Mouse (Mus musculus): ENCODE results near the gene Hspa1l. TPM values are rescaled to one million over a fixed set of nuclear protein-coding genes. Genes with fewer than 3 reads are reported as not detected.
"Not testable (repeated sequence)": the region's sequence is repeated elsewhere in the genome, so short reads cannot be mapped to it uniquely, and the experiment has no call there.

Hspa1l gene
- total RNA-seq, 2 experiments from 2014 or later = 31.8 to 33.6 TPM

DNA sequence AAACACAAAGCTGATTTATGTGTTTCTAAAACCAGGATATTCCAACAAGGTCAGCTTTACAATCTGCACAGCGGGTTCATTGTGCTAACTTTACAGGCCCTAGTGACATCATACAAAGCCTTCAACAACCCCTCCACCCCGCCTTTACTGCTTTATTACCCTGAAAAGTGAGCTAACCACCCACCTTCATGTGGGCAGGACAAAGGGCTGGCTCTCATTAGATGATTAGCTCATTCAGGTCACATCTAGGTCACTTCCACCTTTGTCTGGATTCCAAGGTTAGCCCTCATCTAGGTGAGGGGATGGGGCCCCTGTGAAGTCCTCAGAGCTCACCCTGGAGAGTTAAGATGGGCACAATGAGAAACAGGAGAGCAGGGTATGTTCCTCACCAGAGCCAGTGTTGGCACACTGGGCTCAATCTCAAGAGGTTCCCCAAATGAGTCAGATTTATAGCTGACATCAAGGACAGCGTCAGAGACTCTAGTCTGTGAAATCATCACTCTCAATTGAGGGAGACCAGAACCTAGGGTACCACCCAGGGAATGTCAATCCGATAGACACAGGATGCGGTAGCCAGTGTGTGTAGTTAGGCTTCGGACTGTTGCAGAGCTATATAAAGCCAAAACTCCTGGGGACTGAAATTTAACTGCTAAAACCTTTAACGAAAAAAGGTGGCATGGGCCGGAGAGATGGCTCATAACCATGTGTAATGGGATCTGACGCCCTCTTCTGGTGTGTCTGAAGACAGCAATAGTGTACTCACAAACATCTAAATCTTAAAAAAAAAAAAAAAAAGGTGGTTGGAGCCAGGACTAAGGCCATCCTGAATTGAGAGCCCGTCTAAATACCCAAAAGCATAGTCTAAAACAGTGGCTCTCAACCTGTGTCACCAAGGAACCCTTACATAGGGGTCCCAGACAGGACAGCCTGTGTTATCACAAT, 21.7 kb upstream of the Hspa1l start:
- DNase-seq (ENCODE audit: low spot score) = no peak

DNA sequence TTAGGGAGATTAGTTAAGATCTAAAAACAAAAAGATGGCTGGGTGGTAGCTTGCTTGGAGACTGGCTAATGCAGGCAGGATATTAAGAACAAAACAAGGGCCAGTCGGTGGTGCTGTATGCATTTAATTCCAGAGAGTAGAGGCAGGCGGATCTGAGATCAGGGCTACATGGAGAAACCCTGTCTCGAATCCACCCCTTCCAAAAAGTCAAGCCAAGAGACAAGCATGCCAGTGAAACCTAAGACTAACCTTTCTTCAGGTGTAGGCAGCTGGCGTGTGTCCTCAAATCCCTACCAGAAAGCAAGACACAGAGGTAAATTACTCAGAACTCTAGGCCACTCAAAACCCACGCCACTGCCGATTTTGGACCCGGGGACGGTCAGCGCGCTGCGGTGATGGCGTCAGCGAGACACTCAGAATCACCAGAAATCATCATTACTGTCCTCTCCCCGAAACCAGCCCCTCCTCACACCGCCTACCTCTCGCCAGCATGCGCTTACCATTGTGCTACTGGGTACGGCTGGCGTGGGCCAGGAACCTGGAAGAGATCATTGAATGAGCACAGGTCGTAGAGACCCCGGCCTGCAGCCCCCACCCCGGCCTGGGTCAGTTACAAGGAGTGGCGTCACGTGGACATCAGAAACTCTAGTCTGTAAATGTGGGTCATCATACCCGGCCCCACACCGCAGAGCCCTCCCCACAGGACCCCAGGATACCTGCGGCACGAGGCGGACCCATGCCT, 20.7 kb upstream of the Hspa1l start:
- no peak for DNase-seq (ENCODE audit: low spot score)

DNA sequence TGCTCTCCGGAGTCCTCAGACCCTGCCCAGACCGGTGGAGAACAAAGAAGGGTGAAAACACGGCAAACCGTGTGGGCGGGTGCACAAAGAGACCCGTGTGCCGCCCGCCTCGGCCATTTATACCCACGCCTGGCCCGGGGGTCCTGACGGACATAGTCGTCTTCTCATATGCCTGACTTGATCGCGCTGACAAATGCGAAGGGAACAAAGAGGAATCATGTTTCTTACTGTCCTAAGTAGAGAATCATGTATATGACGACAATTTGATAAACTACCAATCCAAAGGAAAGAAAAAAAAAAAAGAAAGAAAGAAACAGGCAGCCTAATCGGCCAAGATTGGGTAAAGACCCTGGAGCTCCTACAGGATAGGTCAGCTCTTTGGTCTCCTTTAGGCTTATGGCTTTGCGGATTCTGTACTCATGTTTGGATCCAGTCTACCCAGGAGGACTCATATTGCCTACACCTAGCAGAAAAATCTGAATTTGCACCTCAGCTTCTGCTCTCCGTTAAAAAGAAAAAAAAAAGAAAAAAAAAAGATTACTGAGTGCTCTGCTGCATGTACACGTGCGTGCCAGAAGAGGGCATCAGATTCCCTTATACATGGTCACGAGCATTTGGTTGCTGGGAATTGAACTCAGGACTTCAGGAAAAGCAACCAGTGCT, 20.0 kb upstream of the Hspa1l start:
- peak; percentile 83 for DNase-seq (ENCODE audit: low spot score)

DNA sequence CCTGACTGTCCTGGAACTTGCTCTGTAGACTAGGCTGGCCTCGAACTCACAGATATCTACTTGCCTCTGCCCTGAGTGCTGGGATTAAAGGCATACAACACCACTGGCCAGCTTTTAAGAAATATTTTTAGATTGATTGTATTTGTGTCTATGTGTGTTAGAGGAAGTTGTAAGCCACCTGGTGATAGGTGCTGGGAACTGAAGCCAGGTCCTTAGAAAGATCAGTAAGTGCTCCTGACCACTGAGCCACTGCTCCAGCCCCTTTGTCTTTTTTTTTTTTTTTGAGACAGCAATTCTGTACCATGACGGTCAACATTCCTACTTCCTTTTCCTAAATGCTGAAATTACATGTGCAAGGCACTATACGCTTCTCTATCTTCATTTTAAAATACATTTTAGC, 19.2 kb upstream of the Hspa1l start:
- DNase-seq (ENCODE audit: low spot score) = no peak

DNA sequence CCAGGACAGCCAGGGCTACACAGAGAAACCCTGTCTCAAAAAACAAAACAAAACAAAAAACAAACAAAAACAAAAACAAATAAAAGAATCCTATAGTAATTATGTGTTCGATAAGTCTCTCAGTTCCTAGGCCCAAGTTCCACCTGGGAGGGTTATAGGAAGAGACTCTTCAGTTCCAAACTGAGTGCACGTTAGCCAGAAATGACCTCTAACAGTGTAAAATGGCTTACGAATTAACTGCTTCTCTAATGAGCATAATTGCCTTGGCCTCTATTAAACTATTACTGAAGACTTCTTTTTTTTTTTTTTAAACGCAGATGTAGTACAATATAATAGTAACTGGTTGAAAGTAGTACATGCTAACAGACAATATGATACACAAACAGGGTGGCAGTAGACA, 18.6 kb upstream of the Hspa1l start:
- DNase-seq (ENCODE audit: low spot score) = no peak

DNA sequence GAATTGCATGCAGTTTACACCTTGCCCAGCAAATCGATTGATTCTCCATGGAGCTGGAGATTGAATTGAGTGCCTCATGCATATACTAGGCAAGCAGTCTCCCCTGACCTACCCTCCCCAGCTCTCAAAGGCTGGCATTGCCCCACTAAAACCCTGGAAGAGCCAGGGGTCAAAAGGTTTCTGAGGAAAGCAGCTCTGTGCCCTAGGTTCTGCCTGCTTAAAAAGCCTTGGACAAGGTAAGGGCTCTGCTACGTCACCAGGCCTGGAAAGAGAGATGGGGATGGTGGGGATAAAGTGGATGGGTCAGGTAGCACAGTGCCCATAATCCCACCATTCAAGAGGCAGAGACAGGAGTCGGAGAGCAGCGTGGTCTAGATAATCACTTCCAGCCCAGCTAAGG, 17.7 kb upstream of the Hspa1l start:
- no peak for DNase-seq (ENCODE audit: low spot score)

DNA sequence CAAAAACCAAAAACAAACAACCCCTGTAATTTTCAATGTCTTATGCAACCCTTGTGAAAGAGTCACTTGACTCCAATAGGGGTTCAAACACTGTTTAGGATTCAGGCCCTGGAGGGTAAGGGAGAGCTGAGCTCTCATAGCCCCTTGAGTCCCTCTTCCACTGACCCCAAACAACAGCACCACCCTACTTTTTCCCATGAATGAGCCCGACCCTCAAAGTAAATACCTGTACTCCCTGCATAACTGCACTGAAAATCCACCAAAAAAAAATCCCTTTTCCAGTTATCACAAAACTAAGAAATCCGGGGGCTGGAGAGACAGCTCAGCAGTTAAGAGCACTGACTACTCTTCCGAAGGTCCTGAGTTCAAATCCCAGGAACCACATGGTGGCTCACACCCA, 16.6 kb upstream of the Hspa1l start:
- no peak for DNase-seq (ENCODE audit: low spot score)

DNA sequence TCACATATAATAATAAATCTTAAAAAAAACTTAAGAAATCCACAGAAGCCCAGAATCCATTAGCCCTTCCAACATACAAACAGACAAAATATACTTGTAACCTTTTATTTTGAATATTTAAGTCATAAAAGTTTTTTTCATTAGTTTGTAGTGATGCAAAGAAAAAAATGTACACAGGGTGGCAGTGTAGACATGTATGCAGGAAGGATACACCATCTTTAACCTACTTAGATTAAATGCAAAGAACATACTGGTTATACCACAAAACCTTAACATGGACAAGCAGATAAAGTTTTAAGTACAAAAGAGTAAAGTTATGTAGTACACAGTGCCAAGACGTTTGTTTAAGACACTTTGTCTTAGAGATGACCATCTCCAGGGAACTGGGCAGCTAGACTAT, 16.2 kb upstream of the Hspa1l start:
- DNase-seq (ENCODE audit: low spot score) = no peak

DNA sequence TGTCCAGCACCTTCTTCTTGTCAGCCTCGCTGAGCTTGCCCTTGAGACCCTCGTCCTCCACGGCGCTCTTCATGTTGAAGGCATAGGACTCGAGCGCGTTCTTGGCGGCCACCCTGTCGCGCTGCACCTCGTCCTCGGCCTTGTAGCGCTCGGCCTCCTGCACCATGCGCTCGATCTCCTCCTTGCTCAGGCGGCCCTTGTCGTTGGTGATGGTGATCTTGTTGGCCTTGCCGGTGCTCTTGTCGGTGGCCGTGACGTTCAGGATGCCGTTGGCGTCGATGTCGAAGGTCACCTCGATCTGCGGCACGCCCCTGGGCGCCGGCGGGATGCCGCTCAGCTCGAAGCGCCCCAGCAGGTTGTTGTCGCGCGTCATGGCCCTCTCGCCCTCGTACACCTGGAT, 15.2 kb upstream of the Hspa1l start:
- DNase-seq (ENCODE audit: low spot score) = not testable (repeated sequence)

DNA sequence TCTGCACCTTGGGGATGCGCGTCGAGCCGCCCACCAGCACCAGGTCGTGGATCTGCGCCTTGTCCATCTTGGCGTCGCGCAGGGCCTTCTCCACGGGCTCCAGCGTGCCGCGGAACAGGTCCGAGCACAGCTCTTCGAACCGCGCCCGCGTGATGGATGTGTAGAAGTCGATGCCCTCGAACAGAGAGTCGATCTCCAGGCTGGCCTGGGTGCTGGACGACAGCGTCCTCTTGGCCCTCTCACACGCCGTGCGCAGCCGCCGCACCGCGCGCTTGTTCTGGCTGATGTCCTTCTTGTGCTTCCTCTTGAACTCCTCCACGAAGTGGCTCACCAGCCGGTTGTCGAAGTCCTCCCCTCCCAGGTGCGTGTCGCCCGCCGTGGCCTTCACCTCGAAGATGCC, 14.5 kb upstream of the Hspa1l start:
- not testable (repeated sequence) for DNase-seq (ENCODE audit: low spot score)

DNA sequence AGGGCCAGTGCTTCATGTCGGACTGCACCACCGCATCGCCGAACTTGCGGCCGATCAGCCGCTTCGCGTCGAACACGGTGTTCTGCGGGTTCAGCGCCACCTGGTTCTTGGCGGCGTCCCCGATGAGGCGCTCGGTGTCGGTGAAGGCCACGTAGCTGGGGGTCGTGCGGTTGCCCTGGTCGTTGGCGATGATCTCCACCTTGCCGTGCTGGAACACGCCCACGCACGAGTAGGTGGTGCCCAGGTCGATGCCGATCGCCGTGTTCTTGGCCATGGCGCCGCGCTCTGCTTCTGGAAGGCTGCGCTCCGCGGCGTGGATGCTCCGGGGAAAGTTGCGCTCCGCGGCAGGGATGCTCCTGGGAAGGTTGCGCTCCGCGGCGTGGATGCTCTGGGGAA, 13.8 kb upstream of the Hspa1l start:
- not testable (repeated sequence) for DNase-seq (ENCODE audit: low spot score)

DNA sequence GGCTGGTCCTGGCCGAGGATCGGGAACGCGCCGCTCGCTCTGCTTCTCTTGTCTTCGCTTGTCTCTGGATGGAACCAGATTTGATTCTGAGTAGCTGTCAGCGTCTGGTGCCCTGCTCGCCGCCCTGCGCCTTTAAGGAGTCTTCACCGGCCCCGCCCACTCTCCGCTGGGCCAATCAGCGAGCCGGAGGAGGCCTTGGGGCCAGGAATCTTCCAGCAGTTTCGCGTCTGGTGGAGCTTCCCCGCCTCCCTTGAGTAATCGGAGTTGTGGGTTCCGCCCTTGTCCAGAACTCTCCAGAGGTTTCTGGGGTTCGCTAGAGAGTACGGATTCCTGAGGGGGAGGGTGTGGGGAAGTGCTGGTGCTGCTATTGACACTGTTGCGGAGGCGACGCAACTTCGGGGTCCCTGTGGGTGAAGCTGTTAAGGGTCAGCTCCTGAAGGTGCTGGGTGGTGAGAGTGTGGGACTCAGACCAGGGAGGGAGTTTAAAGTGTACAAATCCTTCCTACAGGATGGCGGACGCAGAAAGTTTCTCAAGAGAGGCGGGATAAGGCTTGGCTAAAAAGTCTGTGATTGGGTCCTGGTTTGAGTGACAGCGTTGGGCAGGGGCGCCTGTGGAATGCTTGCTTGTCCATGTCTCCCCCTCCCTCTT, 13.2 kb upstream of the Hspa1l start, which contains the start of gene Hspa1b:
Hspa1b (minus strand) TSS at position 109 of the 649 bp plus-strand sequence.
- peak; percentile 88 for DNase-seq (ENCODE audit: low spot score)

DNA sequence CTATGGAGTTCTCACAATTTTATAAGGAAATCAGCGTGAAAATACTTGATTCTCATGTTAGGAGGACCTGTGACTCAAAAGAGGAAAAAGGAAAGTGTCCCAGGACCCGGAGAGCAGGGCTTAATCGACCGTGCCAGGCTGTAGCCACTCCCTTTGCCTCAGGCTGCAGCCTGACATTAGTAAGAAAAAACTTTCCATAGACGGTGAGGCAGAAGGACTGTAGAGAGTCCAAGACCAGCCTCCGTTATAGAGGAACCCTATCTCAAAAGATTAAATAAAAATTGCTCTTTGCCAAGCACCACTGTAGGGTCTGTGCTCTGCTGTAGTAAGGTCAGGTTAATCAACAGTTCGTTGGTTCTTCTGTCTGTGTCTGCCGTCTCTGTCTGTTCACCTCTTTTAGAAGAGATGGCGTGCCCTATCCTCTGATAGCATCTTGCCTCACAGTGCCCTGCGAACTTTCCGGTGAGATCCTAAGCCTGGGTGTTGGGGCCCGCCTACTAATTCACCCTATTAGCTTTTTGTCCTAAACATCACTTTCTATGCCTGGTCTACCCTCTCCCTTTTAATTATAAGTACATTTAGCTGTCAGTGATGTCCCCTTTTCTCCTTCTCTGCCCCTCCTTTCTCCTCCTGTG, 12.5 kb upstream of the Hspa1l start:
- peak; percentile 43 for DNase-seq (ENCODE audit: low spot score)

DNA sequence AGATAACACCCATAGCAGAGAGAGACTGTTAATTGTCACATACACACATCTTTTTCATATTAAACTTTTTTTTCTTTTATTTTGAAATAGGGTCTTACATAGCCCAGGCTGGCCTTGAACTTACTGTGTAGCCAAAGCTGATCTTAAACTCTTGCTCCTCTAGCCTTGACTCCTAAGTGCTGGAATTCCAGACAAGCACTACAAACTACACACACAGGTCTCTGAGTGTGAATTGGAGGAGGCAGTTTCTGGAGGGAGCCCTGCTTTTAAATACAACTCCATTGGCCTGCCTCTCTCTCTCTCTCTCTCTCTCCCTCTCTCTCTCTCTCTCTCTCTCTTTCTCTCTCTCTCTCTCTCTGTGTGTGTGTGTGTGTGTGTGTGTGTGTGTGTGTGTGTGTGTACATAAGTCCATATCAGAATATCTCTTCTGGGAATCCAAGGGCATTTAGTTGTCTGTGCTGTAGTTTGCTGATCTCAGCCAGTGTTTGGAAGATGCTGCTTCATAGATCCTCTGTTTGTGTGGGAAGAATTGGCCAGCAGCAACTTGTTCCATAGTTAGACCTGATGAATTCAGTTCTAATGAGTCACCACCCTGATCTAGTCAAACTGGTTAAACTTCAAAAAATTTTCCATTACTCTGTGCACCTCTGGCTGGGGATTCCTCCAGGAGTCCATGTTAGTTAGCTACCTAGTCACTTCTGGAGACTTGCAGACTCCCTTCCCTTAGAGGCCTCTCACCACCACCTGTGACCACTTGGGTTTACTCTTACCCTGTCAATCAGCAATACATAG, 11.6 kb upstream of the Hspa1l start:
- DNase-seq (ENCODE audit: low spot score) = no peak

DNA sequence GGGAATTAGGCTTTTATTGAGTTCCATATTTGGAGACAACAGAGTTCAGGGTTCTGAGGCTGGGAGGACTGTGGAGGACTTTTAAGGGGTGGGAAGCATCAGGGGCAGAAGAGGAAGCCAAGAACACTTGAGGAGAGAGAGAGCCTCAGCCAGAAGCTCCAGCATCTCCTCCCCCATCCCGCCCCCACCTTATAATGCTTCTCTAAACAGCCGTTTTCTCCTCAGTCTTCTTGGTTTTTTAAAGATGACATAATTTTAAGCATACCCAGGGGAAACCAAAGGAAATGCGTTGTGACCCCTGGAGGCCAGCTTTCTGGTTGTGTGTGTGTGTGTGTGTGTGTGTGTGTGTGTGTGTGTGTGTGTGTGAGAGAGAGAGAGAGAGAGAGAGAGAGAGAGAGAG, 10.4 kb upstream of the Hspa1l start:
- DNase-seq (ENCODE audit: low spot score) = no peak

DNA sequence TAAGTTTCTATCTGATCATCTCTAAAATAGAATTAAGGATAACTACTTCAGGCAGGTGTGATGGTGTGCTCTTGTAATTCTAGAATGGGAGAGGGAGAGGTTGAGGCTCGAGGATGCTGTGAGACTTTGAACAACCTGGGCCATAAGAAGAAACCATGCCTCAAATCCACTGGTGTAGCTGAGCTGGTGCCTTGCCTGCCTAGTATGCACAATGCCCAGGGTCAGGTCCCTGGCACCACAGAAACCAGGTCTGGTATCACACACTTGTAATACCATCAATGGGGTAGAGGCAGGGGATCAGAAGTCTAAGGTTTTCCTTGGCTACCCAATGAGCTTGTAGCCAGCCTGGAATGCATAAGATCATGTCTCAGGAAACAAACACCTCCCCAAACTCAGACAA, 9.7 kb upstream of the Hspa1l start:
- DNase-seq (ENCODE audit: low spot score) = no peak

DNA sequence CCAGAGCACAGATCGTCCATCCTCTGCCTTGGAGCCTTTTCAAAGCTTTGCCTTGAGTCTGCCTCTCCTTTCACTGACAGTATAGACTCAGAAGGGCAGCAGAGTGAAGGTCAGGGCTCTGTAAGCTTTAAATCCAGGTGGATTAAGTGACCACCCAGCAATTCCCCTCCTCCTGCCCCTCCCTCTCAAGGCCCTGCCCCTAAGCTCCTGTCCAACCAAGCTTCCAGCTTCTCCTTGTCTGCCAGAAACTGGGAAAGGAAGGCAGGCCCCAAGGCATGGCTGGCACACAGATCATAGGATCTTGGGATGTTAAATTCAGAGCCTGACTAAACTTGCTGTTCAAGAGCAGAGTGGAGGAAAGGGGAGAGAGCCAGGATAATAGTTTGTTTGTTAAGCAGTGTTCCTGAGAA, 7.9 kb upstream of the Hspa1l start:
- no peak for DNase-seq (ENCODE audit: low spot score)

DNA sequence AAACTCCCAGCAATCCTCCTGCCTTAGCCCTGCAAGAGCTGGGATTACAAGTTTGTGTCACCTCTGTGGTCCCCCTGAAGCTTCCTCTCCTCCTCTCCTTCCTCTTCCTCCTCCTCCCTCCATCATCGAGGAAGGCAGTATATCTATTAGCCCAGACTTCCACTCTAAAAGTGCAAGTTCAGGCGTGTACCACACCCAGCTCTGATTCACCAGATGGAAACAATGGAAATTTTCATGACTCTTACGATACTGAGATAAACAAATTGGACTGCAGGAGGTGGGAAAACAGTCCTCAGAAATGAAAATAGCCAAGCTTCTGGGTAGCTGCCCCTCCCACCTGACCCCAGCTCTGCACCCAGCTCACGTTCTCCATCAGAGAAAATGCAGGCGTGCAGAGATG, 6.9 kb upstream of the Hspa1l start:
- no peak for DNase-seq (ENCODE audit: low spot score)

DNA sequence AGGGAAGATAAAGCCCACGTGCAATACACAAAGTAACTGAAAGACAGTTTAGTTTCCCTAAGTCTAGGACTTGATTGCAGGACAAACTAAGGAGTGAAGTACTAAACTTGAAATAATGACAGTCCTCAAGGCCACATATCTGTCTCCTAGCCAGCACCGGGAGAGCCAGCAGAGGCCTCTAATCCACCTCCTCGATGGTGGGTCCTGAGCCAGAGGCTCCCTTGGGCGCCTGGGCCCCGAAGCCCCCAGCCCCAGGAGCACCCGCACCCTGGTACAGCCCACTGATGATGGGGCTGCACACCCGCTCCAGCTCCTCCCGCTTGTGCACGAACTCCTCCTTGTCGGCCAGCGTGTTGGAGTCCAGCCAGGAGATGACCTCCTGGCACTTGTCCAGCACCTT, 2.7 kb upstream of the Hspa1l start, which contains the start of gene Gm20481:
Gm20481 (plus strand) TSS at position 91 of the 400 bp plus-strand sequence.
- not testable (repeated sequence) for DNase-seq (ENCODE audit: low spot score)

DNA sequence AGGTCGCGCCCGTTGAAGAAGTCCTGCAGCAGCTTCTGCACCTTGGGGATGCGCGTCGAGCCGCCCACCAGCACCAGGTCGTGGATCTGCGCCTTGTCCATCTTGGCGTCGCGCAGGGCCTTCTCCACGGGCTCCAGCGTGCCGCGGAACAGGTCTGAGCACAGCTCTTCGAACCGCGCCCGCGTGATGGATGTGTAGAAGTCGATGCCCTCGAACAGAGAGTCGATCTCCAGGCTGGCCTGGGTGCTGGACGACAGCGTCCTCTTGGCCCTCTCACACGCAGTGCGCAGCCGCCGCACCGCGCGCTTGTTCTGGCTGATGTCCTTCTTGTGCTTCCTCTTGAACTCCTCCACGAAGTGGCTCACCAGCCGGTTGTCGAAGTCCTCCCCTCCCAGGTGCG, 1.7 kb upstream of the Hspa1l start:
- not testable (repeated sequence) for DNase-seq (ENCODE audit: low spot score)

Measured in gastrocnemius, adult 18-20 months (tissue).